Mouse (Mus musculus): ENCODE results near the gene Galc. TPM values are rescaled to one million over a fixed set of nuclear protein-coding genes. Genes with fewer than 3 reads are reported as not detected.

Galc gene
- polyA plus RNA-seq, 1 experiment from 2014 or later: 12.0 TPM

- Histone ChIP-seq H3K27ac (no peak overlapping the region), H3K4me1 (no peaks in the 10 kb centered on the region), H3K36me3 (peaks cover 16% of the 10 kb centered on the region), H3K27me3 (ENCODE audit: low read depth, poor library complexity, severe bottlenecking) (no peaks in the 10 kb centered on the region), H3K4me3 (no peak overlapping the region), H3K9me3 (replicated peaks) (no peaks in the 10 kb centered on the region)
- 76% methylated on average over 4 of the region's 4 CpGs for WGBS
- no peak for DNase-seq (ENCODE audit: low spot score)
Observed at GRCm38 (mm10) chr12:98205450-98206051, 53.7 kb downstream of the Galc start.

DNA sequence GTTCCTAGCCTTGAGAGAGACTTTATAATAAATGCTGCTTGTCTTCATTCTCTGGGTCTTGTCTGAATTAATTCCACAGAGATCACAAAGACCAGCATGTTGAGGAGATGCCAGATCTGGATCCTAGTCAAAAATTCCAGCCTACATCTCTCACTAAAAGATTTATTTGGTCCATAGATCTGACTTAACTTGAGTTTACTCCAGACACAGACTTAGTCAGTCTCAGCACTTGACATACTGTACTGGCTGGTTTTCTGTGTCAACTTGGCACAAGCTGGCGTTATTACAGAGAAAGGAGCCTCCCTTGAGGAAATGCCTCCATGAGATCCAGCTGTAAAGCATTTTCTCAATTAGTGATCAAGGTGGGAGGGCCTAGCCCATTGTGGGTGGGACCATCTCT is 61.9 kb downstream of the Galc start:
- Histone ChIP-seq H3K9me3 (replicated peaks) (no peaks in the 10 kb centered on the region), H3K27ac (no peak overlapping the region), H3K36me3 (no peaks in the 10 kb centered on the region; the same call in 1 of the 2 replicates), H3K4me3 (no peak overlapping the region), H3K27me3 (ENCODE audit: low read depth, poor library complexity, severe bottlenecking) (no peaks in the 10 kb centered on the region), H3K4me1 (peaks cover 12% of the 10 kb centered on the region)
- no peak for DNase-seq (ENCODE audit: low spot score)
- WGBS: 71% methylated on average over 1 of the region's 1 CpGs

GRCm38 (mm10) chr12:98190201-98190600 is 69.1 kb downstream of the Galc start:
- DNase-seq (ENCODE audit: low spot score): no peak
- Histone ChIP-seq H3K4me1 (no peaks in the 10 kb centered on the region), H3K4me3 (no peak overlapping the region), H3K27ac (no peak overlapping the region), H3K9me3 (replicated peaks) (no peaks in the 10 kb centered on the region), H3K27me3 (ENCODE audit: low read depth, poor library complexity, severe bottlenecking) (no peaks in the 10 kb centered on the region), H3K36me3 (no peaks in the 10 kb centered on the region)
- WGBS: 87% methylated on average over 1 of the region's 1 CpGs

- no peak for DNase-seq (ENCODE audit: low spot score)
- 85% methylated on average over 9 of the region's 9 CpGs for WGBS
- Histone ChIP-seq H3K36me3 (no peaks in the 10 kb centered on the region), H3K27me3 (ENCODE audit: low read depth, poor library complexity, severe bottlenecking) (no peaks in the 10 kb centered on the region), H3K9me3 (replicated peaks) (no peaks in the 10 kb centered on the region), H3K4me3 (no peak overlapping the region), H3K27ac (no peak overlapping the region), H3K4me1 (no peaks in the 10 kb centered on the region)
Observed at GRCm38 (mm10) chr12:98189096-98189495, 70.2 kb downstream of the Galc start.

DNA sequence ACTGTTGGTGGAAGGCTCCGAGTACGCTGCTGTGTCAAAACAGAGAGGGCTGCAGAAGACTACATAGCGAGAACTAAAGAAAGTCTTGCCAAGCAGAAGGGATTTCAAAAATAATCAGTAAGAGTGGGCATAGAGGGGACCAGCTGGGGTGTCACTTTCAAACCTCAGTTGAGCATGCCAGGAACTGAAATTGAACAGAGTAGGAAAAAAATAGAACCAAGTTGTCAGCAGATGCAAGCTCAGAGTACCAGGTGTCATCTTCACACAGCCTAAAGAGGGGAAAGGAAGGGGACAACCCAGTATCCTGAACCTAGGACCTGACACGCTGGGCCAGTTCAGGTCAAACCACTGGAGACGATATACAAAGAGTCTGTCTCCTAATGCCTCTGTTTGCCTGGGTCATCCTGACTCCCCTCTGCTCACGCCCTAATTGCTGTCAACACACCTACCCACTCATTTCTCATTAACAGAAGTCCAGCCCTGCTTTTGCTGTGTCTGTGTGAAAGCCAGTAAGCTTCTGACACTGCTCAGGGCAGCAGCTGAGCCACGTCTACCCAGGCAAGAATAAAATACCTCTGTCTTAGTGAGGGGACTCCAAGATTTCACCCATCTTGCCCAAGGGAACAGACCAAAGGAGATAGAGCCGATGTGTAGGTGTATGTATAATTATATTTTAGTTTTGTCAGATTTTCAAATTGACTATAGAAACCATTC is 71.9 kb downstream of the Galc start:
- H3K27me3 ChIP-seq (ENCODE audit: low read depth, poor library complexity, severe bottlenecking): peaks cover 14% of the 10 kb centered on the region; the same call in 1 of the 2 replicates
- no peaks in the 10 kb centered on the region for H3K4me1 ChIP-seq
- WGBS: 74% methylated on average over 8 of the region's 8 CpGs
- no peak overlapping the region for H3K27ac ChIP-seq
- DNase-seq (ENCODE audit: low spot score): no peak
- H3K9me3 ChIP-seq (replicated peaks): no peaks in the 10 kb centered on the region
- H3K36me3 ChIP-seq: no peaks in the 10 kb centered on the region
- H3K4me3 ChIP-seq: no peak overlapping the region

DNA sequence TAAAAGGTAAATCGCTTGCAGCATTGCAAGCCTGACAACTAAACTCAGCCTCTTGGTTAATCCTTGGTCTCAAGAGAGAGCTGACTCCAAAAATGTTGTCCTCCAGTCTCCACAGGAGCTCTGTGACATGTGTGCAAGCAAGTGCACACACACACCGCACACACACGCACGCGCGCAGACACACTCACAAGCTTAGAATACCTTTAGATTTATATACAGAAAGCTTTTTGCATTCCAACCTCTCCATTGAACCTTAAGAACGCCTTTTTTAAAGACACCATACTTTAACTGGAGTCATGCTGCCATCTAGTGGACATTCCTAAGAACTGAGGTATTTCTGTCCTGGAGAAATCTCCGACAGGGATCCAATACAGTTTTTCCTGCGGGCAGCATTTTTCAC is 77.5 kb downstream of the Galc start:
- Histone ChIP-seq H3K9me3 (replicated peaks) (no peaks in the 10 kb centered on the region), H3K36me3 (no peaks in the 10 kb centered on the region), H3K27me3 (ENCODE audit: low read depth, poor library complexity, severe bottlenecking) (peaks cover 17% of the 10 kb centered on the region; the same call in 1 of the 2 replicates), H3K27ac (no peak overlapping the region), H3K4me1 (peaks cover 17% of the 10 kb centered on the region), H3K4me3 (no peak overlapping the region)
- WGBS: 25% methylated on average over 9 of the region's 9 CpGs
- peak; percentile 54 for DNase-seq (ENCODE audit: low spot score)

DNA sequence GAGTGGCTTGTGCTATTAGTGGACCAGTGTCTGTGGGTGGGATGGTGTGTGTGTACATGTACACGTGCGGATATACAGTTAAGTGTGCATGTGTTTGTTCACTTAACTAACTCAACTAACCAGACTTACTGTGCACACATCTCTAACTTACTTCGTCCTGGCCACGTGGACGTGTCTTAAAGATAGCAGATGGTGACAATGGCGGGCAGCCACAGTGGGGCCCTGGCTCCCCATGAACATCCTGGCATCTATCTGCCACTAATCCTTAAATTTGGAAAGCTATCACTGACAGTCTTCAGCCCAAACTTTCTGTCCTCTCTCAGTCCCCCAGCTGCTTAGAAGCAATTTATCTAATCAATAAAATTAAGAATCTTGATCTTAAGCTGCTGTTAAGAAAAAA is 78.5 kb downstream of the Galc start:
- Histone ChIP-seq H3K36me3 (no peaks in the 10 kb centered on the region), H3K4me3 (no peak overlapping the region), H3K27ac (no peak overlapping the region), H3K4me1 (peaks cover 17% of the 10 kb centered on the region), H3K9me3 (replicated peaks) (no peaks in the 10 kb centered on the region), H3K27me3 (ENCODE audit: low read depth, poor library complexity, severe bottlenecking) (peaks cover 17% of the 10 kb centered on the region; the same call in 1 of the 2 replicates)
- no peak for DNase-seq (ENCODE audit: low spot score)
- 96% methylated on average over 6 of the region's 6 CpGs for WGBS

DNA sequence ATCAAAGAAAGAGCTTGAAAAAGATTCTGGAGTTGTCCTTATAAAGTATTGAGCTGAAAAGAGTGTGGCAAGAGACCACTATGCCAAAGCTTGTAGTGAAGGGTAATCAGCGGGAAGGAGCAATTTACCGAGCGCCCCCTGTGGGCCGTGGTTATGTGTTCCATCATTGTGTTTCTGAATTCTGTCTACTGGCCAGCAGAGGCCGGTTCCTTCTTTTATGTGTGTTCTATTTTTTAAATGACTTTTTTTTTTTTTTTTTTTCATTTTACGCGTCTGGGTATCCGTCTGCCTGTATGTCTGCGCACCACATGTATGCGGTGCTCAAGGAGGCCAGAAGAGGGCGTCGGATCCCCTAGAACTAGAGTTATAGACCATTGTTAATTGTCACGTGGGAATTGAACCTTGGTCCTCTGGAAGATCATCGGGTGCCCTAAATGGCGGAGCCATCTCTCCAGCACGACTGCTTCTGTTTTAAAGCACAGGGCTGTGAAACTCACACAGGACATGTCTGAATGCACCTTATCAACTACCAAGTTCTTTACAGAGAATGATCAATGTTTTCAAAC is 78.9 kb downstream of the Galc start:
- H3K27me3 ChIP-seq (ENCODE audit: low read depth, poor library complexity, severe bottlenecking): peaks cover 17% of the 10 kb centered on the region; the same call in 1 of the 2 replicates
- 92% methylated on average over 16 of the region's 16 CpGs for WGBS
- no peak for DNase-seq (ENCODE audit: low spot score)
- no peaks in the 10 kb centered on the region for H3K36me3 ChIP-seq
- H3K27ac ChIP-seq: no peak overlapping the region
- peaks cover 17% of the 10 kb centered on the region for H3K4me1 ChIP-seq
- H3K4me3 ChIP-seq: no peak overlapping the region
- H3K9me3 ChIP-seq (replicated peaks): no peaks in the 10 kb centered on the region

DNA sequence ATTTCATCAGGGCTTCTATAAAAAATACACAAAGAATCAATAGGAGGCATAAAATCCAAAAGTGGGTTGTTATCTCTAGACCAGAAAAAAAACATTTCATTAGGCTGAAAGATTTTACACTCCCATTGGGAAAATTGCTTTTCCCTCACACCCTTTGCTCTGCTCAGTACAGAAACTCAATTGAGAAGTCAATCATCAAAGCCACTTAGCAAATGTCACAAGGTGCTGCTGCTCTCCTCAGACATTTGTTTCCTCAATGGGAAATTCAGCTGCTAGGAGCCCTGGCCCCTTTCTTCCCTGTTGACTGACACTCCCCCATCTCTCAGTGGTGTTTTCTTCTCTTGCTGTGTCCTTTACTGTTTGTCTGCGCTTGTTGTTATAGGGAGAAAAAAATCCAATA is 79.8 kb downstream of the Galc start:
- H3K4me1 ChIP-seq: peaks cover 17% of the 10 kb centered on the region
- no peaks in the 10 kb centered on the region for H3K9me3 ChIP-seq (replicated peaks)
- no peak for DNase-seq (ENCODE audit: low spot score)
- H3K4me3 ChIP-seq: no peak overlapping the region
- H3K27ac ChIP-seq: no peak overlapping the region
- WGBS: 57% methylated on average over 1 of the region's 1 CpGs
- no peaks in the 10 kb centered on the region for H3K36me3 ChIP-seq
- H3K27me3 ChIP-seq (ENCODE audit: low read depth, poor library complexity, severe bottlenecking): peaks cover 17% of the 10 kb centered on the region; the same call in 1 of the 2 replicates

- H3K9me3 ChIP-seq (replicated peaks): no peaks in the 10 kb centered on the region
- peaks cover 16% of the 10 kb centered on the region for H3K4me1 ChIP-seq
- no peak overlapping the region for H3K27ac ChIP-seq
- H3K36me3 ChIP-seq: no peaks in the 10 kb centered on the region
- 94% methylated on average over 2 of the region's 2 CpGs for WGBS
- DNase-seq (ENCODE audit: low spot score): no peak
- H3K4me3 ChIP-seq: no peak overlapping the region
- H3K27me3 ChIP-seq (ENCODE audit: low read depth, poor library complexity, severe bottlenecking): no peaks in the 10 kb centered on the region
Observed at GRCm38 (mm10) chr12:98176632-98177031, 82.6 kb downstream of the Galc start.

- Histone ChIP-seq H3K4me3 (no peak overlapping the region), H3K4me1 (peaks cover 27% of the 10 kb centered on the region), H3K9me3 (replicated peaks) (no peaks in the 10 kb centered on the region), H3K27ac (peak overlapping the region; percentile 63), H3K27me3 (ENCODE audit: low read depth, poor library complexity, severe bottlenecking) (no peaks in the 10 kb centered on the region; the same call in 1 of the 2 replicates), H3K36me3 (no peaks in the 10 kb centered on the region)
- DNase-seq (ENCODE audit: low spot score): no peak
- WGBS: 89% methylated on average over 3 of the region's 3 CpGs
Observed at GRCm38 (mm10) chr12:98161901-98162300, 97.4 kb downstream of the Galc start.

- Histone ChIP-seq H3K27ac (no peak overlapping the region), H3K36me3 (no peaks in the 10 kb centered on the region), H3K27me3 (ENCODE audit: low read depth, poor library complexity, severe bottlenecking) (no peaks in the 10 kb centered on the region; the same call in 1 of the 2 replicates), H3K4me1 (peaks cover 27% of the 10 kb centered on the region), H3K9me3 (replicated peaks) (no peaks in the 10 kb centered on the region), H3K4me3 (no peak overlapping the region)
- peak; percentile 56 for DNase-seq (ENCODE audit: low spot score)
- WGBS: 47% methylated on average over 6 of the region's 6 CpGs
Observed at GRCm38 (mm10) chr12:98160867-98161266, 98.4 kb downstream of the Galc start.
